Mouse (Mus musculus) gonadal fat pad, adult 2 months (tissue): ENCODE measurements around the gene Zbtb20. TPM values are rescaled to one million over a fixed set of nuclear protein-coding genes. Genes with fewer than 3 reads are reported as not detected.
A peak's percentile ranks its signal among the peaks of the same experiment; 100 is the strongest.

Experiments
- DNase-seq: peaks from one replicate; pipeline ENCODE4 v3.0.0-alpha.2; 2012; ENCODE audit warnings: low read depth
- polyA plus RNA-seq: library from polyadenylated mRNA; depleted of rRNA; stranded (reverse); fragments of >200 nt; gene quantifications from 2 replicates; pipeline ENCODE4 v1.2.3, GENCODE M21; 2012; rRNA removed

Gene Zbtb20
- 40.3 and 58.0 TPM in 2 replicates for polyA plus RNA-seq

DNA sequence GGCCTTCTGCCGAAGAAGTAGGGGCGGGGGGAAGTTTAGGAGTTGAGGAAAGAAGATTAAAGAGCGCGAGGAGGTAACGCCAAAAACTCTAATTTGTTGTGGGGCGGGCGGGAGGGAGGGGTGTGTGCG, at the start of gene Zbtb20:
TSS of gene Zbtb20 (plus strand) at position 30 of the 129 bp plus-strand sequence.
- DNase-seq, result no peak

GRCm38 (mm10) chr16:42835940-42836339, 39.7 kb upstream of the Zbtb20 start:
- DNase-seq, result no peak

DNA sequence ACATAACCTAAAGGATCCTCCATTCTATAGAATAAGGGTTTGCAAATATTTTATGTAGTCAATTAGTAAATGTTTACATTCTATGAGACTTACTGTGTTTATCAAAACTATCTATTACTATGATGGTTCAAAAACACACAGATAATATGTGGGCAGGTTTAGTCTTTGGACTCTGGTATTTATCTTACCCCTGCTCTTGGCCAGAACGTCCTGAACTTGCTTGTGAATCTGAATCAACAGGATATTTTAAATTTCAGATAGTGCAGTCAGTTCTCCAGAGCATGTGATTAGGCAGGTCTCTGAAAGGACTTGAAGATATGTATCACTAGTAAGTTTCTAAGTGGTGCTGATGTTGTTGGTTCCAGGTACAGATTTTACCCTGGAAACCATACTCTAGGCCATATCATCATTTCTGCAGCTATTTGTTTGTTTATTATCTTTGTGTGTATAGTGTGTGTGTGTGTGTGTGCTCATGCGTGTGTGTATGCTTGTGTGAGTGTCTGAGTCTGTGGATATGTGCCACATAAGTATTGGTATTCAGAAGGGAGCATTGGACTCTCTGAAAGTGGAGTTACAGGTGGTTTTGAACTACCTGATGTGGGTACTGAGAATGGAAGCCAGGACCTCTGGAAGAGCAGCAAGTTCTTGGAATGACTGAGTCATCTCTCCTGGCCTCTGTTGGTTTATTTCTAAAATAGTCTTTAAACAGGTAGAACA, 39.1 kb upstream of the Zbtb20 start:
- no peak for DNase-seq

- DNase-seq, result no peak
Observed at GRCm38 (mm10) chr16:42838226-42838625, 37.5 kb upstream of the Zbtb20 start.

- no peak for DNase-seq
Observed at GRCm38 (mm10) chr16:42857564-42858183, 18.0 kb upstream of the Zbtb20 start.

- DNase-seq, result no peak
Observed at GRCm38 (mm10) chr16:42859251-42859650, 16.4 kb upstream of the Zbtb20 start.

GRCm38 (mm10) chr16:42863231-42863630, 12.4 kb upstream of the Zbtb20 start:
- no peak for DNase-seq

DNA sequence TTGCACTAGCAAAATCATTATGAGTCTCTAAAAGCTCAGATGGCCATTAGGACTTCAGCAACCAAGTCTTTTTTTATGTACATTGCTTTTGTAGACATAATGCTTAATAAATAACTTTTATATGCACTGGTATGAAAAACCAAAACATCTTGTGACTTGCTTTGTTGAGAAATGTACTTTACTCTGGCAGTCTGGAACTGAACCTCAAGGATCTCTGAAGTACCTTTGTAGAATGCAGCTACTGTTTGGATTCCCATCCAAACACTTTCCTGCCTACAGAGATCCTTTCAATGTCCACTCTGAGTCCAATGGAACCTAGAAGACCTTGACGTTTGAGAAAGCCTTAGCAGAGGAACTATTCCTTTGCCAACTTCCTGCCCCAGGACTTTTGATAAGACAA, 9.6 kb upstream of the Zbtb20 start:
- no peak for DNase-seq

DNA sequence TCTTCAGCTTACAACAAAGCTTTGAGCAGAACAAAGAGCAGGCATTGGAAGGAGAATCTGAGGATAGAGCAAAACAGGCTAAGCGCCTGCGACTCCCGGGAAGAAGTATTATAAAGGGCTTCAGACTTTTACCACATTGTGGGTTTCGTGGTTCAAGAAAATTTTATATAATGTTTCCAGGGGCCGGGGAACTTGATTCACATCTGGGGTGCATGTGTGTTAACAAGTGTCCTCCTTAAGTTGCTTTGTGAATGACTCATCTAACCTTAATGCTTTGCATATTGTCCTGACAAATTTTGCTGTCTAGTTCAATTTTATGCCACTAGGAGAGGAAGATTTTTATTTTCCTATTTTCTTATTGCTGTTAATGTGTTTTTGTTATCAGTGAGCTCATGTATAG, 3.6 kb upstream of the Zbtb20 start:
- DNase-seq, result no peak

DNA sequence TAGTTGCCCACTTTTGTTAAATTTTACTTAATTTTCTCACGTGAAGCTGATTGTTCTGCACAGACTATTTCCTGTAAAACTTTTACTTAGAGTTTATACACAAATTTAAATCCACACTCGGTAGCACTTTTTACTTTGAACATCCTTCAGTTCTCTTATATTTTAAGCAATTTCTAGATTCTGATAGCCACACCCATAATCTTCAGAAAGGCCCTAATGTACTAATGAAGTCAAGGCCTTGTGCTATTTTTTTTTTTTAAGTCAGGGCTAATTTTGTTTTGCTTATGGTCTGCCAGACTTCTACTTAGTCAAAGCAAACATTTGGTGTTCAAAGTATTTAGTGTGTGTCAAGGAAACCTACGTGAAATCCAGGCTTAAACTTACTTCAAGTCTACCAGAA, 1.7 kb upstream of the Zbtb20 start:
- no peak for DNase-seq

GRCm38 (mm10) chr16:42874456-42874855, 1.2 kb upstream of the Zbtb20 start:
- no peak for DNase-seq

DNA sequence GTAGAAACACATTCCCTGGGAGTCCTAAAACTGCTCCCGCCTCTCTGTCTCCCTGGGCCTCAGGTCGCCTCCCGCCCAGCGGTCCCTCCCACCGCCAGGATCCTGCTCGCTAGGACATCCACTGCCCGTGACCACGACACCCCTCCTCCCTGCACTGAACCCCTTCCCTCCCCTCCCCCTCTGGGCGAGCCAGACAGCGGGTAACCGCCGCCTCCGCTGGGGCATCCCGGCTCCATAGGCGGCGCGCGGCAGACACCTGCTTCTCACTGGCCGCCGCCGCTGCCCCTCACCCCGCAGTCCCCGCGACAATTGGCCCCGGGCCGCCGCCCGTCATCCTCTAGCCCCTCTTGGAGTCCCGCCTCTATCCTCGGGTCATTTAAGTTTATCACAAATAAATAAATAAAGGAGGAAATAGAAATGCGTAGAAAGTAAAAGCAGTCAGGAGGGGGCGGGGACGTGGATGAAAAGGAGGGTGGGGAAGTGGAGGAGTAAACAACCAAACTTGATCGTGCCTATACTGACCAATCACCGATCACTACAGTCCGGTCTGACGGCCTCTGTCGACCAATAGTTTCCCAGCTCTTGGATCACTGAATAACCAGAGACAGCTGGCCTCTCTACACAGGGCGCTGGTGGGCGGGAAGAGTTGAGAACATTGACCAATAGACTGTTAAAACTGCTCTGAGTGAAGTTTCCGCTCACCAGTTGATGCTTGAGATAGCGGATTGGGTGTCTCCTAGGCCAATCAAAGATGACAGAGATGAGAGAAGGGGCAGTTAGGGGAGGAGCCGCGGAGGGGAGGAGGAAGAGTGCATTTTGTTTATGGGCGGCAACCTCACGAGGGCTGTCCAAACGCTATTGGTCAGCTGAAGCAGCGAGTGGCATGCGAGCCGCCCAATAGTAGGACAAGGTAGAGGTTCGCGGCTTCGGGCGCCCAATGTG, 500 bp upstream of the Zbtb20 start:
- DNase-seq, result peak; percentile 100

DNA sequence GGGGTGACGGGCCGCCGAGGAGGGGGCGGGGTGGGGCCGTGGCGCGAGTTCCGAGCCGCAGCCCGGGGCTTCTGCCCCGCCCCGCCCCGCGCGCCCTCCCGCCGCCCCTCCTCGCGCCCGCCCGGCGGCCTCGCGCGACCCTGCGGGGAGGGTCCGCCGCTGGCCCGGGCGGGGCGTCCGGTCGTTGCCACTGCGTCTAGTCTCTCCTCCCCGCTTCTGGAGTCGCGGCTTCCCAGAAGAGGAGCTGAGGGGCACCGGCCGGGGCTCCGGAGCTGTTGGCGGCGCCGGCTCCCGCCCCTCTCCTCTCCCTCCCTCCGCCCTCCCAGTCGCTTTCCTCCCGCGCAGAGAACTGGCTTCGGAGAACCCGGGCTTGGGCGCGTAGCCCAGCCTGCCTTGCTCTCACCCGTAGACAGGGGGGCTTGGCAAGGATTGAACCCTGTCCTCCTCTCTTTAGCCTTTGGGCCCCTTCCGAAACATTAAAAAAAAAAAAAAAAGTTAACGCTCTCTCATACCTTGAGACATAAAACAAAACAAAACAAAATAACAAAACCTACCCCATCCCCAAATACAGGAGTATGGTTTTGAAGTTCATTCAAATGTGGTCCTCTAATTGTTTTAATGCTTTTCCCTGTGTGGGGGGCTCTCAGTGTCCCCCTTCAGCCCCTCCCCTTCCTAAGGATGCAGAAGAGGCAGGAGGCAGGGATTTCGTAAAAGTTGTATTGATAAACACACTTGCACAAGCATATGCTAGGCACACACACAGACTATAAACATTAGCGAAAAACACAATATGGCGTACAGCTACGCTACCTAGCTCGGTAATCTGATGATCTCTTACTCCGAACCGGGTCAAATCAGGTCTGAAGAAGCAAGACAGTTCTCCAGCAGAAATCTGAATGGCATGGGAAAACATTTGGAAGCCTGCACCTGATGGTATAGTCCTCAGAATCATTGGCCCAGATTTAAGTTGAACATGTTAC, 630 bp downstream of the Zbtb20 start:
- DNase-seq, result no peak

DNA sequence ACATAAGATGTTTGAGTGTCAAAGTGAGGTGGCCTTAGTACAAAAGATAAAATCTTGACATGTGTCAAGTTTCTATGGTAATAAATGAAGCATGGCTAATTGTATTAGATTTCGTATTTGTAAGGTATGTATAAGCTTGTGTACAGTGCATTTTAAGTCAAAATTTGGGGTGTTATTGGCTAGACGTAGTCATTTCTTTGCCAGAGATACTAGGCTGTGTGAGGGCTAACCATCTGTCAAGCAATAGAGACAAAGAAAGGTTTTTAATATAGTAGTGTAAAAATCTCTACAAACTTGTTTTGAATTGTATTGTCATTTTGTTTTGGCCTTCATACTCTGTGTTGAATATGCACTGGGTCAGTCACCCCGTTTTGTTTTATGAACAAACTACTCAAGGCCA, 4.4 kb downstream of the Zbtb20 start:
- no peak for DNase-seq

DNA sequence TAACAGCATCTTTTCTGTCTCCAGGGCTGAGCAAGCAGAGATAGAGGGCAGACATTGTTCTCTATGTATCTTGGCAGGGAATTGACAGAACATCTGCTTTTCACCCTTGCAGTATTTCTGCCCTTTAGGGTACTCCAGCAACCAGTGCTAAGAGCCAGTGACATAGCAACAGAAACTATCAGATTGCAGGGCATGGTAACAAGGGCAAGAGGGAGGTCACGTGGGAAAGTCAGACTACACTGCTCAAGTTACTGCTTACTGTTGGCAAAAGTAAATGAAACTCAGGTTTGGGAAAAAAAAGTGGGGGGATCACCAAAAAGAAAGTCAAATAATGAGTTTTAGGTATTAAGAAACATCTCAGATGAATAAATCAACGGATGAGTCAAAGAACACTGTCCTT, 9.9 kb downstream of the Zbtb20 start:
- DNase-seq, result no peak

- DNase-seq, result no peak
Observed at GRCm38 (mm10) chr16:42885964-42886363, 10.3 kb downstream of the Zbtb20 start.

GRCm38 (mm10) chr16:42897125-42897693, 21.5 kb downstream of the Zbtb20 start:
- no peak for DNase-seq

- DNase-seq, result no peak
Observed at GRCm38 (mm10) chr16:42900328-42900727, 24.6 kb downstream of the Zbtb20 start.

DNA sequence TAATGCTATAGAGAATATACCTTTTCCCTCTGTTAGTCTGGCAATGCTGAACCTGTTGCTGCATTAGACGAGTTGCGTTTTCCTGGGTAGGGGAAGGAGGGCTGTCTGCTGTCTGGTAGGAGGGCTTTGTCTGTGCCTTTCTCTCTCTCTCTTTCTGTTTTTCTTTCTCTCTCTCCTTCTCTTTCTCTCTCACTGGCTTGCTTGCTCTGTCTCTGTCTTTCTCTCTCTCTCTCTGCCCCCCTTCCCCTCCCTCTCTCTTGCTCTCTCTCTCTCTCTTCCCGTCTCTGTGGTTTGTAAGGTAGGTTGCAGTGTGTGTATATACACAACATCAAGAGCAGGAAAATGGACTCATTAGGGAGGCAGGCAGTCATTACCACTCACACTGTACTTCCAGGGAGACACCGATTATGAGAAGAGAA, 31.6 kb downstream of the Zbtb20 start:
- DNase-seq, result no peak

DNA sequence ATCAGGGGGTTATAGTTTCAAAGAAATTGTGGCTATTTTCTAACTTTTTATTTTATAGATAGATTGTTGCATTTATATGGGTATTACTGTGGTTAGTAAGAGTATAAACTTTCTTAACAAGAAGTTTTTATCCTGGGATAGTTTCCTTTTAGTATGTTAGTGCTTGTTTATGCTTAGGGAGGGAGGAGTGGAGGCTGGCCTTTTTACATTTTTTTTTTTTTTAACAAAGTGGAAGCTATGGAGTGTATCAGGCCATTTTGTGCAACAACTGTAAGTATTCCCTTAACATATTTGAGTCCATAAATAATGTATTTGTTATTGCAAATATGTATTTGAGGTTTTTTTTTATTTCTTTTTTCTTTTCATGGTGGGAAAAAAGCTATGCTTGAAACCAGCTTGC, 32.7 kb downstream of the Zbtb20 start:
- no peak for DNase-seq

DNA sequence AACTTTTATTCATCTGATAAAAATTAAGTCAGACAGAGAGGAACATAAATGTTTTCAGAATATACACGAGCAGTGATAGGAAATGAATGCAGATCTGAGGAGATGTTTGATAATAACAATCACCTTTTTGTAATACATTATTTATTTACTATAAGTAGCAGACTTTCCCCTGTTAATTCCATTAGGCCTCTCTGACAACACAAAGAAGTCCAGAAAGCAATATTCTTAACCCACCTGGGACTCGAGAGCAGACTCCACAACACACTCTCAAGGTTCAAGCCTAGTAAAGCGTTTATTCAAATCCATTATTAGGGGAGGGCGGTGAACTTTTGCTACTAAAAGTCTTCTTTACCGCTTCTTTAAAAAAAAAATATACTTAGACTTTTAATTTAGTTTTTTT, 33.2 kb downstream of the Zbtb20 start:
- no peak for DNase-seq

- no peak for DNase-seq
Observed at GRCm38 (mm10) chr16:42910016-42910415, 34.3 kb downstream of the Zbtb20 start.
